Mouse (Mus musculus): ENCODE data around the gene Itgb3bp. TPM values are rescaled to one million over a fixed set of nuclear protein-coding genes. Genes with fewer than 3 reads are reported as not detected.

The Itgb3bp gene
- total RNA-seq, 2 experiments from 2014 or later, result 5.2 to 5.8 TPM

GRCm38 (mm10) chr4:99931807-99932206, 2.2 kb upstream of the Itgb3bp start:
- no peak for DNase-seq

GRCm38 (mm10) chr4:99931240-99931580, 1.6 kb upstream of the Itgb3bp start:
- DNase-seq, result no peak

- DNase-seq, result peak; percentile 46
Observed at GRCm38 (mm10) chr4:99930518-99931239, 1.1 kb upstream of the Itgb3bp start.

- DNase-seq, result peak; percentile 86
Observed at GRCm38 (mm10) chr4:99929149-99929612, 432 bp downstream of the Itgb3bp start, which contains the start of gene Pgm1. Pgm1 (plus strand) TSS chr4:99929414.

GRCm38 (mm10) chr4:99928521-99928920, 1.1 kb downstream of the Itgb3bp start:
- no peak for DNase-seq

- DNase-seq, result no peak
Observed at GRCm38 (mm10) chr4:99926380-99926779, 3.2 kb downstream of the Itgb3bp start.

- DNase-seq, result no peak
Observed at GRCm38 (mm10) chr4:99913894-99914451, 15.6 kb downstream of the Itgb3bp start.

GRCm38 (mm10) chr4:99882405-99882804, 47.2 kb downstream of the Itgb3bp start:
- DNase-seq, result no peak

- DNase-seq, result no peak
Observed at GRCm38 (mm10) chr4:99881882-99882281, 47.7 kb downstream of the Itgb3bp start.

- DNase-seq, result peak; percentile 77
Observed at GRCm38 (mm10) chr4:99829094-99830073, 100.2 kb downstream of the Itgb3bp start, which contains the start of gene Efcab7. Efcab7 (plus strand) TSS chr4:99829198.

GRCm38 (mm10) chr4:99828739-99829093, 100.9 kb downstream of the Itgb3bp start:
- DNase-seq, result no peak

GRCm38 (mm10) chr4:99828337-99828736, 101.3 kb downstream of the Itgb3bp start:
- DNase-seq, result no peak

GRCm38 (mm10) chr4:99816697-99817460, 112.7 kb downstream of the Itgb3bp start:
- DNase-seq, result no peak

- DNase-seq, result no peak
Observed at GRCm38 (mm10) chr4:99792365-99792764, 137.2 kb downstream of the Itgb3bp start.

GRCm38 (mm10) chr4:99773041-99773440, 156.6 kb downstream of the Itgb3bp start:
- no peak for DNase-seq

GRCm38 (mm10) chr4:99770555-99770954, 159.1 kb downstream of the Itgb3bp start:
- DNase-seq, result no peak

- peak; percentile 10 for DNase-seq
Observed at GRCm38 (mm10) chr4:99766753-99767152, 162.9 kb downstream of the Itgb3bp start.

GRCm38 (mm10) chr4:99766303-99766702, 163.3 kb downstream of the Itgb3bp start:
- DNase-seq, result no peak

- DNase-seq, result no peak
Observed at GRCm38 (mm10) chr4:99752426-99752825, 177.2 kb downstream of the Itgb3bp start.

GRCm38 (mm10) chr4:99739836-99740235, 189.8 kb downstream of the Itgb3bp start:
- no peak for DNase-seq

GRCm38 (mm10) chr4:99725914-99726451, 203.6 kb downstream of the Itgb3bp start:
- no peak for DNase-seq

- peak; percentile 26 for DNase-seq
Observed at GRCm38 (mm10) chr4:99724331-99724730, 205.3 kb downstream of the Itgb3bp start.

Measured in gastrocnemius, postnatal 10 days (tissue).